Mouse (Mus musculus) heart, embryonic 15.5 days (tissue): ENCODE measurements around the gene Tmc3. TPM values are rescaled to one million over a fixed set of nuclear protein-coding genes. Genes with fewer than 3 reads are reported as not detected.

Experiments
- ATAC-seq: fragments of 200-750 bp; cut with Nextera tagmentation; replicated peaks from 2 replicates; pipeline ENCODE4 v1.8.0; 2017; ENCODE audit warnings: low read depth, moderate TSS enrichment; ENCODE audit not compliant: insufficient number of reproducible peaks, insufficient read depth, low FRiP score
- H3K27ac ChIP-seq: fragments of 300-500 bp; sonication (generic); 2 replicates; pipeline ENCODE4 v1.5.1; 2015; ENCODE audit warnings: mild to moderate bottlenecking, inconsistent platforms
- H3K27me3 ChIP-seq: fragments of 300-500 bp; sonication (generic); 2 replicates; pipeline ENCODE4 v1.6.1; 2015; ENCODE audit warnings: inconsistent platforms
- H3K36me3 ChIP-seq: fragments of 300-500 bp; sonication (generic); 2 replicates; pipeline ENCODE4 v1.6.1; 2015; ENCODE audit warnings: mild to moderate bottlenecking, inconsistent platforms
- H3K4me1 ChIP-seq: fragments of 300-500 bp; sonication (generic); replicated peaks from 2 replicates; pipeline ENCODE4 v1.6.1; 2015; ENCODE audit warnings: inconsistent platforms
- H3K4me2 ChIP-seq: fragments of 300-500 bp; sonication (generic); 2 replicates; pipeline ENCODE4 v1.6.1; 2015; ENCODE audit warnings: inconsistent platforms, mild to moderate bottlenecking, moderate library complexity
- H3K4me3 ChIP-seq: fragments of 300-500 bp; sonication (generic); 2 replicates; pipeline ENCODE4 v1.5.1; 2015; ENCODE audit warnings: mild to moderate bottlenecking, inconsistent platforms
- H3K9ac ChIP-seq: fragments of 300-500 bp; sonication (generic); 2 replicates; pipeline ENCODE4 v1.6.1; 2015; ENCODE audit warnings: mild to moderate bottlenecking, inconsistent platforms
- H3K9me3 ChIP-seq: fragments of 300-500 bp; sonication (generic); replicated peaks from 2 replicates; pipeline ENCODE4 v1.6.1; 2016; ENCODE audit warnings: inconsistent platforms
- WGBS: fragments of 180-500 bp; shearing (Covaris S2); methylation state at CpG from one replicate; pipeline ENCODE4 v1.1.7; 2015; ENCODE audit warnings: mixed read lengths; 5-methylcytosine and 5-hydroxymethylcytosine counted together
- polyA plus RNA-seq: library from polyadenylated mRNA; unstranded; fragments of >200 nt; fragmentation: Nextera tagmentation; extraction: Ambion mirVana; gene quantifications from 2 replicates; pipeline ENCODE4 v1.2.1, GENCODE M21; 2015

Gene Tmc3
- polyA plus RNA-seq, 1 experiment from 2014 or later = 0.64 TPM

DNA sequence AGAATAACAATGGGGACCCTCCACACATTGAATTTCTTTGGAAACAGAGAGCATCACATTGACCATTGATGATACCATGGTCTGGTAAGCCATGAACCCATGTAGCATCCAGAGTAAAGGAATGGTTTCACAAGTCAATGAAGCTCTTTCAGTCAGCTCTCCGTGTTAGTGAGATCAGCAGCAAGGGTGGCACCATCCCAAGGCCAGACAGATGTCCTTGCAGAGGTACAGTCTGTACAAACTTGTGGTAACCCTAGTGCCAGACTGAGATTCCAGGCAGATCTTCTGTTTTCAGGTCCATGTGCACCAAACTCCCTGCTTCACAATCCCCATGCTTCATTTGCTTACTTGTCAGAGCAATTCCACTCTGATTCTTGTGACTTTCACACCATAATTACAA, 39.3 kb downstream of the Tmc3 start:
- Histone ChIP-seq H3K9ac (no peak overlapping the region), H3K4me1 (no peaks in the 10 kb centered on the region), H3K4me2 (no peak overlapping the region), H3K27ac (no peak overlapping the region), H3K27me3 (no peaks in the 10 kb centered on the region), H3K36me3 (no peaks in the 10 kb centered on the region), H3K4me3 (no peak overlapping the region), H3K9me3 (no peaks in the 10 kb centered on the region)
- ATAC-seq = no peak
- 74% methylated on average over 1 of the region's 1 CpGs for WGBS

DNA sequence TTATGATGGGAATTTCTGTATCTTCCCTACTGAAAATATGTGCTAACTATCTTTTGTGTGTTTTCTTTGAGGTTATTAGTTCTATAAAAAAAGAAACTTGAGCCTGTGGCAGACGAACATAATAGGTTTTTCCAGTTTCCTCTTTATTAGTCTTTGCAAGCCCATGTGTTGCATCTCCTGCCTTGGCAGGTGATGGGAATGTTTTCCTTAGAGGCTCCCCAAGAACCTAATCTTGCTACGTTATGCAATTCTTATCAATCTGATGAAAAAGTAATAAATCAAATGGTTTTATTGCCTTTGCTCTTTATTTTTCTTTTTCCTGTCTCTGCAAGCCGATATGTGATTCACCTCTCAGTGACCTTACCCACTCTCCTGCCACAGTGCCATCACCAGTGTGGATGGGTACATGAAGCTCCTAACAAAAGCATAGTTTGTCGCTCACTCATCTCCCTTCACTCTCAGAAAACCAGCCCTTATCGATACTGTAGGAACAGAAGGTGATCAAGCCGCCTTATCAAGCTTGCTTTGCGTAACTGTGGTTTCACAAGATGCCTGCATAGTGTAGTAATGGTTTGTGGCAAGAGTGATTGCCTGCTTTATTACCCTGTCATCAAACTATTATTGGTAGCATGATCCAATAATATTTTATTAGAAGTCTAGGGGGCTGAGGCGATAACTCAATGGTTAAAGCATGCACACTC, 42.0 kb downstream of the Tmc3 start:
- 67% methylated on average over 8 of the region's 8 CpGs for WGBS
- H3K4me2 ChIP-seq = no peak overlapping the region
- no peaks in the 10 kb centered on the region for H3K36me3 ChIP-seq
- no peaks in the 10 kb centered on the region for H3K9me3 ChIP-seq
- no peak overlapping the region for H3K9ac ChIP-seq
- H3K27me3 ChIP-seq = no peaks in the 10 kb centered on the region
- no peak overlapping the region for H3K4me3 ChIP-seq
- no peak for ATAC-seq
- no peak overlapping the region for H3K27ac ChIP-seq
- peaks cover 6% of the 10 kb centered on the region; the same call in 1 of the 2 replicates for H3K4me1 ChIP-seq

DNA sequence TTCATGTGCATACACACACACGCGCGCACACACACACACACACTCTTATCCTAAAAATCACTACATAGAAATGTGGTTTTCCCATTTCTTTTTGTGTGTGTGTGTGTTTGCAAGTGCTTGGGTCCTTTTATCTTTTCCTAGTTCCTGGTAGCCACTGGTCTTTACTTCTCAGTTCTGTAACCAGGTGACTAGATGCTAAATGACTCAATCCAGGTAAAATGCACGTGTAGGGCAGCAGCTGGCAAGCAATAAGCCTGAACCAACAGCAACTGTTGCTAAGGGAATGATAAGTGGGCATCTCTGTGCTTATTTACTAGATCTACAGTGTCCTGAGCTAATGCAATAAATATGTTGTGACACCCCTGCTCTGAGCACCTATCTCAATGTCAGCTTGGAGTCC, 42.6 kb downstream of the Tmc3 start:
- Histone ChIP-seq H3K9ac (no peak overlapping the region), H3K4me1 (peaks cover 6% of the 10 kb centered on the region; the same call in 1 of the 2 replicates), H3K27ac (no peak overlapping the region), H3K36me3 (no peaks in the 10 kb centered on the region), H3K4me3 (no peak overlapping the region), H3K27me3 (no peaks in the 10 kb centered on the region), H3K9me3 (no peaks in the 10 kb centered on the region), H3K4me2 (no peak overlapping the region)
- ATAC-seq = no peak
- WGBS = 84% methylated on average over 4 of the region's 4 CpGs

DNA sequence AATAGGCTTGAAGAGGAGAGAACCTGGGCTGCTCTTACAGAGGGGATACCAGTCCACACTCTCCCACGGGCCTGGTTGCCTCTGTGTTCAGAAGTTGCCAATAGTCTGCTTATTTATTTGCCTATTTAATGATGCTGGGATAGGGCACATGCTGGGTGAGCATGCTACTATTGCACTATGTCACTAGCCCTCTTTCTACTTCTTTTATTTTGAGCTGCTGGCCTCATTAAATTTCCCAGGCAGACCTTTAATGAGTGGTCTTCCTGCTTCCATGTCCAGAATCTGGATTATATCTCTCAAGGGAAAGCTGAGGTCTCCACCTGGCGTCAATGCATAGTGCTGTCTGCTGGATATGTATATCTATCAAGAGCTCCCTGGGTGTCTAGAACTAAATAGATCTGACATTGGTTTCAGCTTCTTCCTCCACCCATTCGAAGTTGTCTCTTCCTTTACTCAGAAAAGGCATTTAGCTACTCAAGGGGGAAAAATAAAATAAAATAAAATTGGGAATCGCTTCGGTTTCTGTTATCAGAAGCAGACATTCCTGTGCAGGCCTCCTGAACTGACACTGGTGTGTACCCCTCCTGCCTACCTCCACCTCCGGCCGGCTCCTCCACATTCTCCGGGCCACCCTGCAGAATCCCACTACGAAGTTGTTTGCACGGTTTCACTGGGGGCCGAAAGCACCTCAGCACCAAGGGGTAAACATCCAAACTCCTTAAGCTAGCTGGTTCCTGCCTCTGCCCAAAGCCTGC, 46.5 kb downstream of the Tmc3 start:
- H3K27ac ChIP-seq = peak overlapping the region; percentile 80
- no peaks in the 10 kb centered on the region; the same call in 1 of the 2 replicates for H3K36me3 ChIP-seq
- peak overlapping the region; percentile 83 for H3K9ac ChIP-seq
- H3K27me3 ChIP-seq = no peaks in the 10 kb centered on the region
- H3K9me3 ChIP-seq = no peaks in the 10 kb centered on the region
- peak overlapping the region; percentile 78 for H3K4me3 ChIP-seq
- H3K4me2 ChIP-seq = peak overlapping the region; percentile 74
- no peak; the same call in 1 of the 2 replicates for ATAC-seq
- 8% methylated on average over 11 of the region's 11 CpGs for WGBS
- H3K4me1 ChIP-seq = peaks cover 20% of the 10 kb centered on the region

DNA sequence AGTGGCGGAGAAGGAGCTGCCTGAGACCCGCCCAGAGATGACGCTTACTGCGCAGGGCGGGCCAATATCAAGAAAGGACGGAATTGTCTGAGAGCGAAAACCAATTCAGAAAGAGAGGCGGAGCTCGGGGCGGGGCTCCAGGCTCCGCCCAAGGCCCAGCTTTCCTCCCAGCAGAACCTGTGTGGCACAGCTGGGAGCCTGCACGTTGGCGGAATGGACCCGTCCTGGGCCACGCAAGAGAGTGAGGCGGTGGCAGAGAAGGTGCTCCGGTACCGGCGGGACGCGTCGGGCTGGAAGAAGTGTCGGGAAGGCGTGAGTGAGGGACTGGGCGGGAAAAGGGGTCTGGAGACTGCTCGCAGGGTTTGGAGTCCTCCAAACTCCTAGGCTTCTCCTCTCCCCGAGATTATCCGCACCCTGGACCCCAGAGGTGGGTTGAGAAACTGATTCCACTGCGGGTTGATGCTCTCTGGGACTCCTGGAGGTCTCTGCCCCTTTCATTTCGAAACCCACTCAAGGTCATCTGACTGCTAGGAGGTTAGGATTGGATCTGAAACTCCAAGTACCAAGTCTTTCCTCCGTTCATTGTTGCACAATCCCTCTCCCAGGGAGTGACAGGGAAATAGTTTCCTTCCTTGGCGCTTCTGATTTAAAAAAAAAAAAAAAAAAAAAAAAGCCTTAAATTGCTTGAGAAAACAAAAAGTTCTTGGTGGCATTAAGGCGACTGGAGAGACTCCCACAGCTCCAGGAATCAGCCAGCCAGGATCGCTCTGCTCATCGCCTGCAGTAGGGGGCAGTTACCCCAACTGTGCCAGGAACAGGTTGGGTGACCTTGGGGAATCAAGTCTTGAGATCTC, 47.3 kb downstream of the Tmc3 start, which contains the start of gene Stard5:
Gene Stard5, plus strand, starts transcription at position 132 of the 854 bp plus-strand sequence.
- peak; percentile 98 for ATAC-seq
- peak within 1 kb of the TSS; percentile 78 for H3K4me3 ChIP-seq
- peaks cover 20% of the 10 kb centered on the region for H3K4me1 ChIP-seq
- no peaks in the 10 kb centered on the region for H3K9me3 ChIP-seq
- H3K27ac ChIP-seq = peak within 1 kb of the TSS; percentile 80
- WGBS = under 1% methylated on average over 35 of the region's 35 CpGs
- no peaks in the 10 kb centered on the region for H3K27me3 ChIP-seq
- H3K4me2 ChIP-seq = peak within 1 kb of the TSS; percentile 74
- peak within 1 kb of the TSS; percentile 83 for H3K9ac ChIP-seq
- peaks cover 6% of the 10 kb centered on the region; the same call in 1 of the 2 replicates for H3K36me3 ChIP-seq

DNA sequence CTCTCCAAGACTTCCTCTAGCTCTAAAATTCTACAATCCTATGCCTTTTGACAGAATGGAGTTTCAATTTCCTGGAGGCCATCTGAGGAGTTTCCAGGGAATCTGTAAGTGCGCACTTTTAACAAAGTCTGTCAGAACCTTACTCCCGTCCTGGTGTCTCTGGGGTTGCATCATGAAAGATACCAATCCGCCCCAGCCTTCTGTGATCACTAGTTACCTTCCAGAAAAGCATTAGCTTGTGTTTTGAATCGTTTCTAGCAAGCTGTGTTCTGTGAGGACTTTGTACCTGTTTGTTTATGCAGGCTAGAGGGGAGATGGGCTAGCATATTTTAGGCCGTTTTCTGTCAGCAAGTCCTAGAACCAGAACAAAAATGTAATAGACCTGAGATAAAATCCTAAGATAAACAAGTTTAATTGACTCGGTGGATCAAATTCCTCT, 48.0 kb downstream of the Tmc3 start:
- Histone ChIP-seq H3K27me3 (no peaks in the 10 kb centered on the region), H3K4me3 (peak overlapping the region; percentile 78), H3K9ac (peak overlapping the region; percentile 83), H3K27ac (peak overlapping the region; percentile 80; the same call in 1 of the 2 replicates), H3K36me3 (peaks cover 11% of the 10 kb centered on the region; the same call in 1 of the 2 replicates), H3K4me1 (peaks cover 20% of the 10 kb centered on the region), H3K9me3 (no peaks in the 10 kb centered on the region), H3K4me2 (peak overlapping the region; percentile 74)
- ATAC-seq = no peak
- 27% methylated on average over 6 of the region's 6 CpGs for WGBS

DNA sequence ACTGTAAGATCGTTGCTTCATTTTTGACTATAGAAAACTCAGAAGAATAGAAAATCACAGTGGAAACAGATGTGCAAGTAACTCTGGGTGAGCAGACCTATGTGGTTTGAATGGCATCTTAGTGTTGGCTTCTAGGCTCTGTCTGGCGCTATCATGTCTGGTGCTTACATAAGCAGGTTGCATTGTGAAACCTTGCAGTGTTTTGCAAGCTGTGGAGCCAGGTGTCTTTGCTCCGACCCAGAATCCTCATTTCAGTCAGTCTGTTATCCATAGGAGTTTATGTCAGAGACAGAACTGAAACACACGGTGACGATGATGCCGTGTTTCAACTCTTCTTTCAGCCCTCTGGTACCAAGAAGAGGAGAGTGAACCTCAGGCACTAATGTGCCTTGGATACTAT, 49.1 kb downstream of the Tmc3 start:
- H3K4me1 ChIP-seq = peaks cover 20% of the 10 kb centered on the region
- H3K9me3 ChIP-seq = no peaks in the 10 kb centered on the region
- H3K27ac ChIP-seq = no peak overlapping the region
- H3K4me2 ChIP-seq = peak overlapping the region; percentile 74; the same call in 1 of the 2 replicates
- WGBS = 79% methylated on average over 6 of the region's 6 CpGs
- no peaks in the 10 kb centered on the region for H3K27me3 ChIP-seq
- peaks cover 22% of the 10 kb centered on the region; the same call in 1 of the 2 replicates for H3K36me3 ChIP-seq
- H3K9ac ChIP-seq = no peak overlapping the region
- peak overlapping the region; percentile 78; the same call in 1 of the 2 replicates for H3K4me3 ChIP-seq
- no peak for ATAC-seq

DNA sequence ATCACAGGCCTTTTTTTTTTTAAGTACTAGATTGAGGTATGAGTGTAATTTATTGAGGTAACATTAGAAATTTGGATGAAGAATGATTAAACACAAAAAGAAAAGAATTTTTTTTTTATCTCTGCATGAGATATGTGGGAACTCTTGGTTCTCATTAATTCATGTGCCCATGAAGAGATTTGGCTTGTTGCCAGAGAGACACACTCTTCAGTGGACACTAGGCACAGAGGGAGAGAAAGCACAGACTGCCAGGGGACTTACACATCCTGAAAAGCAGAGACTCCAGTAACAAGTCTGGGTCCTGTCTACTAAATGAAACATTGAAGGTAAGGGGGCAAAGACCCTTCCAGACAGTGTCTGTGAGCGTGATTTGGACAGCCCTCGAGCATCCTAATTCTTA, 51.0 kb downstream of the Tmc3 start:
- Histone ChIP-seq H3K4me2 (no peak overlapping the region), H3K36me3 (peaks cover 27% of the 10 kb centered on the region), H3K4me1 (peaks cover 31% of the 10 kb centered on the region), H3K27me3 (no peaks in the 10 kb centered on the region), H3K9me3 (no peaks in the 10 kb centered on the region), H3K27ac (no peak overlapping the region), H3K9ac (no peak overlapping the region), H3K4me3 (no peak overlapping the region)
- WGBS = 90% methylated on average over 2 of the region's 2 CpGs
- ATAC-seq = no peak

DNA sequence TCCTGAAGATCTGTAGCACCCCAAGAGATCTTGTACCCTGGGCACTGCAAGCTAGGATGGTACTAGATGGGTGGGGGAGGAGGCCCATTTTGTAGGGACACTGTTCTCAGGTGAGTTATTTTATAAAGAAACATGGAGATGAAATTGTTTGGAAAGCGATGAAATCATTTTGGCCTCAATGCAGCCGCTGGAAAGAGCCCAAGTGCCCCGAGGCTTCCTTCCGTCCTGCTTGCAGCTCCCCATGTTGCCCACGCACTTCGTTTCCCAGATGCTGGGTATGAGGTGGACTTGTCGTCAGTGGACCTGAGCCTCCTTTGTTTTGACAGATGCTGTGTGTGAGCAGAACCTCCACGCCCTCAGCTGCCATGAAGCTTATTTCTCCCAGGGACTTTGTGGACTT, 51.7 kb downstream of the Tmc3 start:
- no peak overlapping the region for H3K4me2 ChIP-seq
- 87% methylated on average over 8 of the region's 8 CpGs for WGBS
- no peaks in the 10 kb centered on the region for H3K27me3 ChIP-seq
- no peak for ATAC-seq
- no peak overlapping the region for H3K4me3 ChIP-seq
- no peak overlapping the region for H3K9ac ChIP-seq
- no peak overlapping the region for H3K27ac ChIP-seq
- peaks cover 30% of the 10 kb centered on the region for H3K36me3 ChIP-seq
- no peaks in the 10 kb centered on the region for H3K9me3 ChIP-seq
- peaks cover 31% of the 10 kb centered on the region for H3K4me1 ChIP-seq

DNA sequence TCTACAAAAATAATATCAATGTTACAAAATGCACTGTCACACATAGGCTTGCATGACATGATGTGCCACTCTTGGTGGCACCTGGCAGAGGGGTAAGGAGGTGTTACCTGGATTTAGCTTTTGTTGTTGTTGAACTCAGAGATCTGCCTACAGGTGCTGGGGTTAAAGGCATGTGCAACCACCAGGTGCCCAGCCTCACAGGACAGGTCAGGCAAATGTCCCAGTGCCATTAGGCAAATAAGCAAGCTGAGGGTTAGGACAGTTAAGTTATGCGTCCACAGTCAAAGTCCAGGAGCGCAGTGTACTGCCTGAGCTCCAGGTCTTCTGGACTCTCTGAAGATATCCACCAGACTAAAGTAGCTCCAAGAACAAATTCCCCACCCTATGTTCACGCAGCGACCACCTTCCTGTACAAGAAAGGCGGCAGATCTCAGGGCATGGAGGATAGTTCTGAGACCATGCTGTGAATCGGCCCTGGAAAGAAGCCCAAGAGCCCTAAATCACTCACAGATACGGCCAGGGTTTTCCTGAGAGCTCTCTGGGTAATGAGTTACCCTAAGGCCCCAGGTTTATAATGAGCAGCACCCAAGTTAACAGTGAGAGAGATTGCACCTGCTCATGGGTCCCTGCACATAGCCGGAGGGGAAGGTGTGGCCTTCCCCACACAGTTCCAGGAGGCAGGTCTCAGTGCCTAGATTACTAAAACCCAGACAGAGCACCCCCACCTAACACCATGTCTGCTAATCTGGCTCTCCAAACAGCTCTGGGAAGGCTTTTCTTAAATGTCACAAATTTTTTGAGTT, 53.3 kb downstream of the Tmc3 start:
- Histone ChIP-seq H3K4me2 (no peak overlapping the region), H3K27ac (no peak overlapping the region), H3K4me3 (no peak overlapping the region), H3K9me3 (no peaks in the 10 kb centered on the region), H3K4me1 (peaks cover 45% of the 10 kb centered on the region), H3K36me3 (peaks cover 36% of the 10 kb centered on the region), H3K9ac (no peak overlapping the region), H3K27me3 (no peaks in the 10 kb centered on the region)
- WGBS = 91% methylated on average over 8 of the region's 8 CpGs
- ATAC-seq = no peak
